Mouse (Mus musculus): Measurements from ENCODE around the gene Bicdl2.

DNA sequence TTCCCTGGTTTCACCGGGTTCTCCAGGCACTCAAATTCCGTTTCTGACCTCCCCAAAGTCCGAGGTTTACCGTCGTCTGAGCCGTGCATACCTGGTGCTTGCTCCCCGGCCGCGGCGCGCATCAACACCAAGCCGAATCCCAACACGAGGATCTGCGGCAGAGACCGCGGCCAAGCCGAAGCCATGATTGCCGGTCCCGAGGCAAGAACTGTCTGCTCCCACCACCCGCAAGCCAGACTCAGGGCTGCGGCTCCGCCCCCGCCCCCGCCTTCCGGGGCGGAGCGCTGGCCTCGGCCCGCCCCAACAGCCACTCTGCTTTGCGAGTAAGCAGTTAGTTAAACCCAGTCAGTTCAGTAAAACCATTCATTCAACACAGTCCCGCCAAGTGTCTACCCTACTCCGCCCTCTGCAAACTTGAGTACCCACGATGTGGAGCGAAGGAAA is 17.0 kb downstream of the Bicdl2 start, which contains the start of gene Tnfrsf12a:
- no peak for TF ChIP-seq CTCF (conservative IDR thresholded peaks at IDR 0.05; ENCODE audit: low read length)
- no peak for TF ChIP-seq POU5F1 (IDR thresholded peaks at IDR 0.05; ENCODE audit: borderline replicate concordance, low read length)
